Mouse (Mus musculus) midbrain, embryonic 14.5 days (tissue): ENCODE results near the gene Fhl5. TPM values are rescaled to one million over a fixed set of nuclear protein-coding genes. Genes with fewer than 3 reads are reported as not detected.
"Not testable (repeated sequence)": the region's sequence is repeated elsewhere in the genome, so short reads cannot be mapped to it uniquely, and the experiment has no call there.

Experiments
- ATAC-seq: fragments of 200-750 bp; cut with Nextera tagmentation; 2 replicates; pipeline ENCODE4 v1.8.0; 2017; ENCODE audit warnings: moderate number of reproducible peaks, moderate library complexity; ENCODE audit not compliant: low FRiP score, low TSS enrichment
- DNase-seq: peaks from one replicate; pipeline ENCODE4 v3.0.0-alpha.2; 2015
- H3K27ac ChIP-seq: fragments of 300-500 bp; sonication (generic); replicated peaks from 2 replicates; pipeline ENCODE4 v1.5.1; 2014; ENCODE audit warnings: mild to moderate bottlenecking, low read depth, low read length, moderate library complexity
- H3K27me3 ChIP-seq: fragments of 300-500 bp; sonication (generic); 2 replicates; pipeline ENCODE4 v1.6.1; 2014; ENCODE audit warnings: low read length, control low read depth, mixed read lengths; ENCODE audit not compliant: control insufficient read depth, insufficient read depth
- H3K36me3 ChIP-seq: fragments of 300-500 bp; sonication (generic); 2 replicates; pipeline ENCODE4 v1.6.1; 2014; ENCODE audit warnings: low read length, control low read depth; ENCODE audit not compliant: control insufficient read depth, insufficient read depth
- H3K4me1 ChIP-seq: fragments of 300-500 bp; sonication (generic); 2 replicates; pipeline ENCODE4 v1.6.1; 2014; ENCODE audit warnings: mild to moderate bottlenecking, antibody characterized with exemption, low read length, control low read depth; ENCODE audit not compliant: control insufficient read depth, insufficient read depth
- H3K4me2 ChIP-seq: fragments of 300-500 bp; sonication (generic); 2 replicates; pipeline ENCODE4 v1.6.1; 2014; ENCODE audit warnings: mild to moderate bottlenecking, low read length, moderate library complexity
- H3K4me3 ChIP-seq: fragments of 300-500 bp; sonication (generic); replicated peaks from 2 replicates; pipeline ENCODE4 v1.5.1; 2014; ENCODE audit warnings: low read depth, low read length
- H3K9ac ChIP-seq: fragments of 300-500 bp; sonication (generic); replicated peaks from 2 replicates; pipeline ENCODE4 v1.6.1; 2014; ENCODE audit warnings: mild to moderate bottlenecking, low read length, moderate library complexity
- H3K9me3 ChIP-seq: fragments of 300-500 bp; sonication (generic); 2 replicates; pipeline ENCODE4 v1.6.1; 2016; ENCODE audit warnings: low read length, control low read depth, mixed read lengths; ENCODE audit not compliant: control insufficient read depth
- WGBS: fragments of 180-500 bp; shearing (Covaris S2); extraction: QIAGEN DNeasy Blood & Tissue Kit; methylation state at CpG from one replicate; pipeline ENCODE4 v1.1.7; 2014; 5-methylcytosine and 5-hydroxymethylcytosine counted together
- polyA plus RNA-seq: library from polyadenylated mRNA; unstranded; fragments of >200 nt; fragmentation: Nextera tagmentation; extraction: Ambion mirVana; gene quantifications from 2 replicates; pipeline ENCODE4 v1.2.1, GENCODE M21; 2014

Fhl5 gene
- polyA plus RNA-seq, 1 experiment from 2014 or later, result 0.26 TPM

DNA sequence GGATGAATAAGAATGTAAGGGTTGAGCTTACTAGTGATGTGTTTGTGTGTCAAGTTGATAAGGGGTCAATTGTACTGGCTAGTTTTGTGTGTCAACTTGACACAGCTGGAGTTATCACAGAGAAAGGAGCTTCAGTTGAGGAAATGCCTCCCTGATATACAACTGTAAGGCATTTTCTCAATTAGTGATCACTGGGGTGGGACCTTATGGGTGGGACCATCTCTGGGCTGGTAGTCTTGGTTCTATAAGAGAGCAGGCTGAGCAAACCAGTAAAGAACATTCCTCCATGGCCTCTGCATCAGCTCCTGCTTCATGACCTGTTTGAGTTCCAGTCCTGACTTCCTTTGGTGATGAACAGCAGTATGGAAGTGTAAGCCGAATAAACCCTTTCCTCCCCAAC lies 7.0 kb downstream of the Fhl5 start:
- WGBS, result 100% methylated on average over 1 of the region's 1 CpGs
- not testable (repeated sequence) for H3K36me3 ChIP-seq, DNase-seq, H3K4me2 ChIP-seq, H3K4me3 ChIP-seq, H3K27ac ChIP-seq, H3K4me1 ChIP-seq, H3K27me3 ChIP-seq, H3K9ac ChIP-seq, ATAC-seq, H3K9me3 ChIP-seq

- H3K9ac ChIP-seq, H3K27ac ChIP-seq, H3K4me2 ChIP-seq, H3K9me3 ChIP-seq, ATAC-seq, H3K4me3 ChIP-seq, H3K4me1 ChIP-seq, DNase-seq, H3K36me3 ChIP-seq, H3K27me3 ChIP-seq: not testable (repeated sequence)
- 85% methylated on average over 1 of the region's 1 CpGs for WGBS
Observed at GRCm38 (mm10) chr4:25233767-25234166, 8.9 kb downstream of the Fhl5 start.

- Histone ChIP-seq H3K9ac (no peak overlapping the region), H3K4me2 (no peak overlapping the region), H3K4me1 (no peaks in the 10 kb centered on the region), H3K36me3 (no peaks in the 10 kb centered on the region), H3K27me3 (no peaks in the 10 kb centered on the region), H3K9me3 (no peaks in the 10 kb centered on the region), H3K4me3 (no peak overlapping the region), H3K27ac (no peak overlapping the region)
- no peak for ATAC-seq
- no peak for DNase-seq
- 97% methylated on average over 3 of the region's 3 CpGs for WGBS
Observed at GRCm38 (mm10) chr4:25232546-25232945, 10.1 kb downstream of the Fhl5 start.

DNA sequence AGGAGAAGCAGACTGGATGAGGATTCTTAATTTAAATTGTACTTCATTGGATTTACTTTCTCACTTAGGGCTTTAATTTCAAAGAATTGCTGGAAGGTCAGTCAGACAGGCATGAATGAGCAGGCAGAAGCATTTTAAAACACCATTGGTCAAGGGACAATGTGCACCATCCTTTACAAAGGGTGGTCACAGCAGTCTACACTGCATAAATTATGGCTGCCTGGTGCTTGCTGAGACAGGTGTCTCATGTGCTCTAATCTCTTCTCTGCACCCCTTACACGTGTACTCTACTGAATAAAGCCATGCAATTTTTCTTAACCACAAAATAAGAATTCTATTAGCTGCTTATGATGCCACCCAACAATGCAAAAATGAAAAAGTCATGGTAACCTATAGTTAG lies 15.1 kb downstream of the Fhl5 start:
- DNase-seq (no peak), ATAC-seq (no peak)
- Histone ChIP-seq H3K4me1 (no peaks in the 10 kb centered on the region), H3K4me2 (no peak overlapping the region), H3K4me3 (no peak overlapping the region), H3K27me3 (no peaks in the 10 kb centered on the region), H3K36me3 (no peaks in the 10 kb centered on the region), H3K9ac (no peak overlapping the region), H3K9me3 (no peaks in the 10 kb centered on the region), H3K27ac (no peak overlapping the region)
- 9% methylated on average over 1 of the region's 1 CpGs for WGBS

DNA sequence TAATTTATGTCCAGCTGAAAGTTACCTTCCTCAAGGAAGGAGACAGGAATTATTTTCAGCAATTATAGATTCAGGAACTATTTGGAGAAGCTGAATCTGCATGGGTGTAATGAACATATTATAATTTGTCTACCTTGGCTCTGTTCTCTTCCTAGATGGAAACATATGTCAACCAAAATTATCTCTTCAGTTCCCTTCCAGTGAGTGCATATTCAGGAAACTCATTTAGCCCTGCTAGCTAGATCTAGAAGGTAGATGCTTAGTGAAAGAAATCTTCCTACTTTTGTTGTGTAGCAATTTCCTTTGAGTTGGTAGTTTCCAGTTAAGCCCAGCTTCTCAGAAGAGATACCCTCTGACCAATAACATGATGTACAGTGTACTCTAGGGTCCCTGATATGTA lies 20.7 kb downstream of the Fhl5 start:
- no peak for DNase-seq
- H3K4me1 ChIP-seq, result no peaks in the 10 kb centered on the region
- no peaks in the 10 kb centered on the region for H3K27me3 ChIP-seq
- H3K4me2 ChIP-seq, result no peak overlapping the region
- no peak overlapping the region for H3K27ac ChIP-seq
- H3K4me3 ChIP-seq, result no peak overlapping the region
- no peaks in the 10 kb centered on the region for H3K9me3 ChIP-seq
- H3K36me3 ChIP-seq, result no peaks in the 10 kb centered on the region
- ATAC-seq, result no peak
- H3K9ac ChIP-seq, result no peak overlapping the region

DNA sequence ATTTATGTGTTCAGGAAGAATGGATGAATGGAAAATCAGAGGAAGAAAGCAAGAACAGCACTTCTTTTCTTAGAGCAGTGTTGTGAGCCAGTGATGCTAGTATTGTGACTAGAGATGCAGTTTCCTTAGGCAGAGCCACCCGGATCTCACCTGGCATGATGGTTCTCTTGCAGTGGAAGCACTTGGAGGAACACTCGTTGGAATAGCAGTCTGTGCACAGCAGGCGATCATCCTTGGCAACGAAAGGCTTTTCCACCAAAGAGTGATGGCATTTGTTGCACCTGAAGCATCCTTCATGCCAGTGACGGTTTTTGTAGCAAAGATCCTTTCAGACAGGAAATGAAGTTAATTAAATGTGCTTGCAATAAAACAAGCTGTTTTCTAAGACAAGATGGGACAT lies 29.2 kb downstream of the Fhl5 start:
- DNase-seq (no peak), ATAC-seq (no peak)
- no peak overlapping the region for H3K4me3 ChIP-seq
- no peak overlapping the region for H3K27ac ChIP-seq
- 63% methylated on average over 5 of the region's 5 CpGs for WGBS
- no peaks in the 10 kb centered on the region for H3K36me3 ChIP-seq
- H3K4me1 ChIP-seq, result no peaks in the 10 kb centered on the region
- no peak overlapping the region for H3K9ac ChIP-seq
- no peaks in the 10 kb centered on the region for H3K9me3 ChIP-seq
- no peak overlapping the region for H3K4me2 ChIP-seq
- H3K27me3 ChIP-seq, result no peaks in the 10 kb centered on the region

DNA sequence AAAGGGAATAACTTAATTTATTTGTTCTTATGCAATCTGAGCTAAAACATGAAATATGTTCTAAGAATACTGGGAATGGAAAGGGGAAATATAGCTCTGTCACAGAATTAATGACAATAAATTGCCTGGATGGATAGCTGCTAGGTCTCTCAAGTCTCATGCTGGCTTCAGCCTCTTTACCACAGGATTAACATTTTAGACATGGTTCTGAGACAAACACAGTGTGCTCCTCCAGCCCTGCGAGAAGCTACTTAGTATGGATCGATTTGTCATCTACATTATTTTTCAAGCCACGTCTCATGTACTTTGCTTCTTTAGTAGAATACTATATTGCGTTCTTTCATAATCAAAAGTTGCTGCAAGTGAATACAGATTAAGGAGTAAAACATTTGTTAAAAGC lies 36.5 kb downstream of the Fhl5 start:
- DNase-seq (peak; percentile 28), ATAC-seq (no peak)
- H3K27me3 ChIP-seq, result no peaks in the 10 kb centered on the region
- no peak overlapping the region for H3K9ac ChIP-seq
- H3K4me2 ChIP-seq, result no peak overlapping the region
- H3K36me3 ChIP-seq, result no peaks in the 10 kb centered on the region
- H3K27ac ChIP-seq, result no peak overlapping the region
- no peak overlapping the region for H3K4me3 ChIP-seq
- no peaks in the 10 kb centered on the region for H3K4me1 ChIP-seq
- WGBS, result 29% methylated on average over 4 of the region's 4 CpGs
- H3K9me3 ChIP-seq, result no peaks in the 10 kb centered on the region

GRCm38 (mm10) chr4:25197310-25197709 lies 45.4 kb downstream of the Fhl5 start:
- H3K9me3 ChIP-seq, result no peaks in the 10 kb centered on the region
- DNase-seq (no peak), ATAC-seq (no peak)
- H3K4me1 ChIP-seq, result no peaks in the 10 kb centered on the region
- no peak overlapping the region for H3K4me3 ChIP-seq
- H3K9ac ChIP-seq, result no peak overlapping the region
- WGBS, result 22% methylated on average over 1 of the region's 1 CpGs
- H3K27ac ChIP-seq, result no peak overlapping the region
- H3K4me2 ChIP-seq, result no peak overlapping the region
- H3K36me3 ChIP-seq, result no peaks in the 10 kb centered on the region
- no peaks in the 10 kb centered on the region for H3K27me3 ChIP-seq

DNA sequence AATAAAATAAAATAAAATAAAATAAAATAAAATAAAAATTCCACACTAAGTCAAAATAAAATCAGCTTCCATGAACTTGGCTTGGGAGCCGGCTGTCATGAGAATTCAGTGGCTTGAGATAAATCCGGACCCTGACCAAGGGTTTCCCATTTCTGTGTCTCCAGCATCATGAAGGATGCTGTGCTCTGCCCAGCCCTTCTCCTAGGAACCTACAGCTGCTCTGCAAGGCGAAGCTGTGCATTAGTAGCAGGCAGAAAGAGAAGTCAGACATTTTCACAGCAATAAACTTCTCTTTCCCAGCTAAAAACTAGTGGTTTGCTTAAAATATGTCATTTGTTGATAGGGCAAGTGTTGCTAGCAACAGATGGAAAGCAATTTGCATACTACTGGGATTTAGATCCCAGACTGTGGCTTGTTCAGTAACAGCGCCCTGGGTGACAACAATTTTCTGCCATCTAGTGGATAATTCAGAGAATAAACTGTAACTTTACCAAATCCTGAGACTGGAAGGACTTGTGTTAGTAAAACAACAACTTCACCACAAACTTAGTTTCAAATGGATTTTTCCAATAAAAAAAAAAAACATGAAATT lies 63.0 kb downstream of the Fhl5 start:
- H3K4me3 ChIP-seq, result no peak overlapping the region
- no peaks in the 10 kb centered on the region for H3K4me1 ChIP-seq
- no peaks in the 10 kb centered on the region for H3K36me3 ChIP-seq
- H3K4me2 ChIP-seq, result no peak overlapping the region
- no peak overlapping the region for H3K9ac ChIP-seq
- no peaks in the 10 kb centered on the region for H3K9me3 ChIP-seq
- DNase-seq (peak; percentile 67), ATAC-seq (no peak)
- H3K27me3 ChIP-seq, result no peaks in the 10 kb centered on the region
- H3K27ac ChIP-seq, result no peak overlapping the region
- WGBS, result 69% methylated on average over 4 of the region's 4 CpGs
